Mouse (Mus musculus) C2C12 (cell line): ENCODE results near the gene Vmn1r74.

ENCODE experiments used
- CTCF ChIP-seq: IDR thresholded peaks from one replicate; pipeline ENCODE4 v1.5.1; 2011; ENCODE audit not compliant: control insufficient read depth, insufficient read depth, insufficient read length
- FOSL1 ChIP-seq: IDR thresholded peaks from one replicate; pipeline ENCODE4 v1.8.0; 2011; ENCODE audit warnings: mild to moderate bottlenecking, low read length; ENCODE audit not compliant: poor library complexity, insufficient read depth, severe bottlenecking
- MAX ChIP-seq: IDR thresholded peaks from one replicate; pipeline ENCODE4 v1.6.1; 2011; ENCODE audit warnings: mild to moderate bottlenecking, control low read depth
- USF1 ChIP-seq: IDR thresholded peaks from one replicate; pipeline ENCODE4 v1.6.1; 2011; ENCODE audit warnings: low read depth, mild to moderate bottlenecking, control low read depth, moderate library complexity

DNA sequence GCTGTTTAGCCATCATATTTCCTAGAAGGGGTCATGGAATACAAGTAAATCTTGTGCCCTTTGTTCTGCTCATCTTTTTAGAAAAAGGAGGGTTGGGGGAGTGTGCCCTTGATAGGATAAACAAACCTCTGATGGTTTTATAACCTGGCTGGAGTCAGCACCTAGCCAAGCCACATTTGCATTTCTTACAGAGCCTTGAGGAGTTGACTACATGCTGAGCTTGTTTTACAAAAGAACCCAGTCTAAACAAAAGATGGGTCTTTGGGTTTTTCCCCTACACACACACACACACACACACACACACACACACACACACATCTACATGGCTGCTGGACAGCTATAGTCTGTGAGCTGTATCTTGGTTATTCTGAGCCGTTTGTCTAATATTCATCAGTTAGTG, 11.6 kb upstream of the Vmn1r74 start:
- no peak for TF ChIP-seq CTCF
- no peak for TF ChIP-seq USF1
- TF ChIP-seq FOSL1, result no peak
- no peak for TF ChIP-seq MAX
